Mouse (Mus musculus) thymus, postnatal 4 days (tissue): ENCODE data around the gene Rnls.
"Not testable (repeated sequence)": the region's sequence is repeated elsewhere in the genome, so short reads cannot be mapped to it uniquely, and the experiment has no call there.

Experiments
- DNase-seq: peaks from one replicate; pipeline ENCODE4 v3.0.0; 2021

The Rnls gene

DNA sequence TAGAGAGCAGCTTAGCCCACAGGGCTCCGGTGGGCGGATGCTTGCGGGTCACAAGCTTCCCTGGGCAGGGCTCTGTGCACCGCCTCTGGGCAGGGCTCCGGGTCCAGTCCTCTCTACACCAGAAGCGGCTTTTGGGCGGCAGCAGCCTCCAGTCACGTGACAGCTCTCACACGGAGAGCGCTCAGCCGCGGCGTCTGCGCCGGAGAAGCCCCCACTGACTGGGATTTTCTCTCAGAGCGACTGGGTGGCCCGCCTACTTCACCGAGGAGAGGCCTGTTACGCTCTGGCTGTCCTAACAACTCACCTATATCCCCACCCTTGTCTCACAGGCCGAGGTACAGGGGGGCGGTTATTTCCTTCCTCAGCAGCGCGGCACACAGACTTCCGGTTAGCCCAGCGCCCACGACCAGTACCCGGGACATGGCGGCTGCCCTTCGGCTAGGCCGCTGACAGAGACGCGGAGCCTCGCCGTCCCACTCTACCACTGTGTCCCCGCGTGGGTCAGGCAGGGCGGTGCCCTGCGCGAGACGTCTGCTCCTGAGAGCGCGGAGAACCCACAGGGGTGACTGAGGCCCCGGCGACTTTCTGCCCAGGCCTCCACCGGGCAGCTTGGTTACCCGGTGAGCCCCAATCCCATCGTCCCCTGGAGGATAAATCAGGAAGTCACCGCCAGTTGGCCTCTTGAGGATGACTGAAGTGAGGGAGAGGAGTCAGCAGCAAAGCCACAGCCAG is at the start of gene Rnls:
Gene Rnls (minus strand): TSS at position 645 of the 732 bp plus-strand sequence.
- peak; percentile 70 for DNase-seq

- DNase-seq = no peak
Measured at GRCm38 (mm10) chr19:33429457-33429856, 37.4 kb upstream of the Rnls start.

- not testable (repeated sequence) for DNase-seq
Measured at GRCm38 (mm10) chr19:33419368-33419767, 27.3 kb upstream of the Rnls start.

- DNase-seq = no peak
Measured at GRCm38 (mm10) chr19:33380825-33381224, 11.3 kb downstream of the Rnls start.

DNA sequence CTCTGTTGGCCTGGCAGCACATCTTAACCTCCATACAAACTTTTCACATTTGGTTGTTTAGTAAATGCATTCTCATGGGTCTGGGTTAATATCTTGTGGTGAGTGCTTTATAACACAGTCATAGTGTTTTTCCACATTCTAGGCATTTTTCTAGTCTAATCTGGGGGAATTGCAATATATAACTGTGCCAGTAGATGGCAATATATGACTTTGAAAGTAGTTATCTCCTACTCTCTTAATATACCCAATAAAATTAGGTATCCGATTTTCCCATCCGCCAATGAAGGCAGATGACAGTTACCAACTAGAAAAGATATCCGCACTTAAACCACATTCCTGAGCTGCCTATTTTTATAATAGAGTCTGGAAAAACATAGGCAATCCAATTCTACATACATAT is 11.7 kb downstream of the Rnls start:
- DNase-seq = no peak

DNA sequence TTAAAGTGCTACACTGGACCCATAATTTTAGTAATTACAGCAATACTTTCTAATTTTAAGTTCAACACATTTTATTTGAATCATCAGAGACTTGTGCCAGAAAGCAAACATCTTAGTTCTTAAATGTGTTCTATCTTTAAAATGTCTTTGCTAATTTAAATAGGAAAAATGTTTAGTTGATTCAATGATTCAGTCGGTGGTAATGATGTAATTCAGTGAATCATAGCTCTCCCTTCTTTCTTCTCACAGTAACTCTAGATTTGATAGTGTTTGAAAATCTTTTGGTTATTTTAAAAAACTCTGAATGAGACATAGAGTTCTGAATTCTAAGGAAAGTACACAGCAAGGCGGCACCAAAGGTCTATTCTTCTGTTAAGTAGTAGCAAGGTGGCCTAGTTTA is 23.3 kb downstream of the Rnls start:
- DNase-seq = no peak

- DNase-seq = peak; percentile 88
Measured at GRCm38 (mm10) chr19:33366661-33367060, 25.4 kb downstream of the Rnls start.

- DNase-seq = no peak
Measured at GRCm38 (mm10) chr19:33357019-33357418, 35.1 kb downstream of the Rnls start.

- DNase-seq = no peak
Measured at GRCm38 (mm10) chr19:33340119-33340518, 52.0 kb downstream of the Rnls start.

DNA sequence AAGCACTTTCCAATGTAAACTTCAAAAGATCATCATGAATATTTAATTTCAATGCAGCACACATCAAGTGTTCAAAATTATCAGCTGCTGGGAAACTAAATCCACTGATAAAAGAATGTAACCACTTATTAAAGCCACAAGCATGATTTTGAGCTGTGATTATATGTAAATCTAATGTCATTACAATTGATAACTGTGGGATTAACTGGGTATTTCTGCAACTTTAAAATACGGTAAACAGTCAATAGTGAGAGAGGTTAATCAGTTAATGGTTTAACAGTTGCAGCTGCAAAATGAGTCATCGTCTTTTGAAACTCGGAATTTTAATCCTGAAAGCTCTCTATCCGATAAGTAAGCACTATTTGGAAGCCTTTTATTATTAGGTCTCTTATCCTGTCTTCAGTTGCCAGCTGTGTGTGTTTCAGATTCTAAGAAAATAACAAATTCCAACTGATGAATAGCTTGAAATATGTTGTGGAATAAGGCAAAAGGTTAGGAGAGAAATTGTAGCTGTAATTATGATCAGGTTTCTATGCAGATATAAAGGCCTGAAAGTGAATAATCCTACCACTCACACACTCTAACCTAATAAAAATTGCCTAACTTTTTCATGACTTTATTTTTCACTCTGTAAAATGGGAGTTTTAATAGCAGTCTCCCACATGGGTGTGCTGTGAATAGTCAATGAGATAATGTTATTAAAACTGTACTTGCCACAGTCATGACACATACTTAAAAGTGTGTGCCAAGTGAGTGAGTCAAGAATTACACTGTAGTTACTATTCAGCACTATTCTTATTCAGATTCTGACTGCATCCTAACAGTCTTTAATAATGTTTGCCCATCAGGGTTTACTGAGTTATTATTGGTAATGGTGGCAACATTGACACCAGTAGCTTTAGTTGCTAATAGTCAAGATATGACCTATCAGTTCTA is 65.1 kb downstream of the Rnls start:
- no peak for DNase-seq

DNA sequence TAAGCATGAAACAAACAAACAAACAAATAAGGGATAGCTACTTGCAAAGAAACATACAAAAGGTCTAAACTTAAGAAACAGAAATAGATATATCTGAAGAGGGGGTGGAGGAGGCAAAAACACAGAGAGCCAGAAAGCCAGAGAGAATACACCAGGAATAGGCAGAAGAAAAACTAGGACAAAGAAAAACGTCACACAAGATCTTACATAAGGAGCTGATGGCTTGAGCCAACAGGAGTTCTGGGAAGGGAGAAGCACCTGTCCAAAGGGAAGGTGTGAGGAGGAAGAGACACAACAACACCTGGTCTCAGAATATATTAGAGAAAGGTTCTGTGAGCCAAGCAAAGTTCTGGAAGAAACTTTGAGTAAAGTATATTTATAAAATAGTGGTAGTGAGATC is 73.3 kb downstream of the Rnls start:
- no peak for DNase-seq

- DNase-seq = no peak
Measured at GRCm38 (mm10) chr19:33317130-33317529, 75.0 kb downstream of the Rnls start.

GRCm38 (mm10) chr19:33299726-33300292 is 92.3 kb downstream of the Rnls start:
- DNase-seq = no peak

DNA sequence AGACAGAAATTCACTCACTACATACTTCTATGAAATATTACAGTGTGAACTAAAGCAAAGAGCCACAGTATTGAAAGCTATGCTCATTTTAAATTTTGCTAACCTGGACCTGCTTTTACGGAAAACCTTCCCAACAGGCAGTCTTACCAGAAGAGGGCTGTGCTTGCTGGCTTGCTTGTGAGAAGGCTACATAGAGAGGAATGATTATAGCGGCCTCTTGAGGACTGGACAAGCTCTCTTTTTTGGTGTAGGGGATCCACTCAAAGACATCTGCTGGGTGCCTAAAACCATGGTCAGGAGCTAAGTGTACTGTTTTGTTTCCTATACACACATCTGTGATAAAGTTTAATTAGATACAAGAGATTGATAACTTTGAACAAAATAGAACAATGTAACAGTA is 95.8 kb downstream of the Rnls start:
- DNase-seq = no peak

DNA sequence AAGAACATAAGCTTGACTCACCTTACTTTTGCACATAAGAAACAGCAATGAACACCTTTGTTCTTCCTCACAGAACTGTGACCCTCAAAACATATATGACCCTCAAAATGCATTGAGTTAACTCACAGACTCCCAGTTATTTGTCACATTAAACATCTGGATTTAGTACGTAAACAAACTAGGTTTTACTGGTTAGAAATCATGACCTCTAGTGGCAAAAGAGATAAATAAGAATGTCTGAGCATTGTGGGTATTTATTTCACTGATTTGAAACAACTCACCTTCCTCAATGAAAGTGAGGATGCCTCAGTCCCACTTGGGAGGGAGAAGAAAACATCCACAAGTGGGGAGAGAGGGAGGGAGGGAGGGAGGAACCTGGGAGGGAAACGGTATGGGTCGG is 109.1 kb downstream of the Rnls start:
- DNase-seq = no peak

GRCm38 (mm10) chr19:33276421-33276820 is 115.7 kb downstream of the Rnls start:
- no peak for DNase-seq

DNA sequence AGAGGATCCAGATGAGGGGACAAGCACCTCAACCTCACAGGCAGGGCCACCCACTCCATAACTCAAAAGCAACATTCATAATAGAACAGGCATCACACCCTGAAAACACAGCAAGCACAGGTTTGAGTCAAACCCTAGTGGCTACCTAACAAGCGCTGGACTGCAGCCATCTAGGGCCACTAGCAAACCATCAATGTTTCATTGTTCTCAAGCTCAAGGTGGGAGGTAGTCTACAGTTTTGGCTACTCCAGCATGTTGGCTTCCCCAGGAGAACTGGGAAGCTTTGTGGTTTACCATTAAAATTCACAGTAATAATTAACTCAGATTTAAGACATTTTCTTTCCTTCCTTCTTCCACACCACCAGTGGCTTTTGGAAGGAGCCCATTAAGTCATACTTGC is 118.4 kb downstream of the Rnls start:
- no peak for DNase-seq

GRCm38 (mm10) chr19:33271571-33271970 is 120.5 kb downstream of the Rnls start:
- DNase-seq = no peak

GRCm38 (mm10) chr19:33270231-33270630 is 121.9 kb downstream of the Rnls start:
- no peak for DNase-seq

- peak; percentile 82 for DNase-seq
Measured at GRCm38 (mm10) chr19:33268044-33268443, 124.1 kb downstream of the Rnls start.

GRCm38 (mm10) chr19:33265245-33265644 is 126.8 kb downstream of the Rnls start:
- DNase-seq = no peak

- DNase-seq = no peak
Measured at GRCm38 (mm10) chr19:33264224-33264993, 127.7 kb downstream of the Rnls start.

- no peak for DNase-seq
Measured at GRCm38 (mm10) chr19:33262421-33262820, 129.7 kb downstream of the Rnls start.
